Mouse (Mus musculus) spleen, adult 18-20 months (tissue): ENCODE measurements at regions not wholly inside any gene's neighbourhood (a gene's known extent, or its start where the extent isn't known, plus 50 kb on each side); places are given as distances from the start of the nearest gene placed in this dataset.

Experiments used
- DNase-seq, 2 experiments: peaks; one replicate each; pipeline ENCODE4 v3.0.0; 2022; ENCODE audit warnings: mixed read lengths in 2 of 2

GRCm38 (mm10) chr5:33548800-33549199 is 80.6 kb downstream of the Fam53a start:
- DNase-seq = no peak

- peak; percentile 28 to 60 for DNase-seq
Observed at GRCm38 (mm10) chr5:33543372-33543771, 86.1 kb downstream of the Fam53a start.

GRCm38 (mm10) chr5:33542643-33543042 is 86.8 kb downstream of the Fam53a start:
- DNase-seq = no peak

GRCm38 (mm10) chr5:33542000-33542554 is 87.4 kb downstream of the Fam53a start:
- DNase-seq = no peak

- no peak for DNase-seq
Observed at GRCm38 (mm10) chr5:33540259-33540658, 89.2 kb downstream of the Fam53a start.

- no peak for DNase-seq
Observed at GRCm38 (mm10) chr5:33537429-33537828, 92.0 kb downstream of the Fam53a start.

- DNase-seq = no peak
Observed at GRCm38 (mm10) chr5:33537017-33537416, 92.4 kb downstream of the Fam53a start.

GRCm38 (mm10) chr5:33536261-33536660 is 93.2 kb downstream of the Fam53a start:
- DNase-seq = no peak

GRCm38 (mm10) chr5:33535145-33536010 is 94.1 kb downstream of the Fam53a start:
- no peak for DNase-seq

GRCm38 (mm10) chr5:33534345-33534744 is 95.1 kb downstream of the Fam53a start:
- DNase-seq = no peak

GRCm38 (mm10) chr5:33533185-33533584 is 96.2 kb downstream of the Fam53a start:
- DNase-seq = no peak

- no peak for DNase-seq
Observed at GRCm38 (mm10) chr5:33531263-33531662, 97.5 kb upstream of the Nkx1-1 start.

- DNase-seq = no peak
Observed at GRCm38 (mm10) chr5:33529771-33530170, 96.0 kb upstream of the Nkx1-1 start.

GRCm38 (mm10) chr5:33528971-33529670 is 95.3 kb upstream of the Nkx1-1 start:
- no peak for DNase-seq

GRCm38 (mm10) chr5:33527750-33528149 is 94.0 kb upstream of the Nkx1-1 start:
- no peak for DNase-seq

GRCm38 (mm10) chr5:33527316-33527715 is 93.5 kb upstream of the Nkx1-1 start:
- DNase-seq = no peak

GRCm38 (mm10) chr5:33521951-33522742 is 88.4 kb upstream of the Nkx1-1 start:
- DNase-seq = no peak

- peak in 1 of 2 experiments; percentile 10 for DNase-seq
Observed at GRCm38 (mm10) chr5:33520856-33521255, 87.1 kb upstream of the Nkx1-1 start.

- DNase-seq = no peak
Observed at GRCm38 (mm10) chr5:33519394-33519793, 85.6 kb upstream of the Nkx1-1 start.

GRCm38 (mm10) chr5:33518860-33519259 is 85.1 kb upstream of the Nkx1-1 start:
- DNase-seq = no peak

GRCm38 (mm10) chr5:33517625-33518024 is 83.8 kb upstream of the Nkx1-1 start:
- no peak for DNase-seq

- no peak for DNase-seq
Observed at GRCm38 (mm10) chr5:33516211-33516610, 82.4 kb upstream of the Nkx1-1 start.
